Mouse (Mus musculus) Muller cell, postnatal 12 days (primary cell): ENCODE measurements at regions not wholly inside any gene's neighbourhood (a gene's known extent, or its start where the extent isn't known, plus 50 kb on each side); places are given as distances from the start of the nearest gene placed in this dataset.

Experiments used
- DNase-seq: peaks from one replicate; pipeline ENCODE4 v3.0.0-alpha.2; 2015; ENCODE audit errors: inconsistent ontology term

DNA sequence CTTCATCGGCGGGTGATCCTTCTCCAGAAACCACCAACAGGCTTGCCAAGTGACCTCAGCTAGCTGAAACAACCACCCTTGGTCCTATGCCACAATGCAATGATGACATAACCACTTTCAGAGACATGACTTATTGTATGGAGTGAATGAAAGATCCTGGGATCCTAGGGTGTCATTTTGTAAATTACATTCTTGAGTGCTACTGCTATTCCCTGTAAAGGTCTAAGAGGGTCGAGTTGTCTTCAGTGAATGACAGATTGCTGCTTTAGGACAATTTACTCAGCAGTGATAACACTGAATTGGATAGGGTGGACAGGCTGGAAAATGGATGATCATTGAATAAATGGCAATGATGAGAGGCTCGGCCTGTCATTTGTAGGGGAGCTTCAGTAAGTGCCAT, 692.4 kb downstream of the Gm9008 start:
- peak; percentile 37 for DNase-seq

DNA sequence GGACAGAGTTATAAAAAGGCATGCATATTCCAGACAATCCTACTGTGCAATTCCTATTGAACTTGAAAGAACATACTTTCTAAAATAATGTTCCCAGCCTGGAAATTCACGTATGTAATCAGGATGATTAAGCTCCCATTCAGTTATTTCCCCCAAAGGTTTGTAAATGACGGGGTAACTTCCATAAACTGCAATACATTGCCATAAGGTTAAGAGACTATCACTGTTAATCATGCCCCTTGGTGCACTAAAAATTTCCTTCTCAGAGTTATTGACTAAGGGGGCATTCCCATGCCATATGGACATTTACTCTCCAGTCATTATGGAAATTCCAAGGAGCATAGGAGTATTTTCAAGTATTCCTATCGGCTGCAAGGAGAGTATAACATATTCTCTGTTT, 697.6 kb downstream of the Gm9008 start:
- no peak for DNase-seq

- no peak for DNase-seq
Observed at GRCm38 (mm10) chr6:75799546-75799945, 698.0 kb downstream of the Gm9008 start.

DNA sequence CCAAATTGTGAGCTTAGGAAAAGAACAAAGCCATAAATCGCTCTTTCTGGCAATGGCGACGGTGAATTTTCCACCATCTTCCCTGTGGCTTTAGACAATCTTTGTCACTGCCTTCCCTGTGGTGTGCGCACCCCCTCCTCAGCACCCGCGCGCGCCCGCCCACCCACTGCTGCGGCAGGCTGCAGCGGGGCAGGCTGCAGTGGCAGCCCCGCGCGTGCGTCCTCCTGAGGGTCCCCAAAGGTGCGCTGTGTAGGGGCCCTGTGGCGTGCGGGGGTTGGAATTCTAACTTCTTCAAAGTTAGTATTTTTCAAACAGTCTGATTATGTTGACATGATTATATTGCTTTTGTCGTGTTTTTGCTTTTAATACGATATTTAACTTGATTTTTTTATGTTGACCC, 714.9 kb downstream of the Gm9008 start:
- no peak for DNase-seq

DNA sequence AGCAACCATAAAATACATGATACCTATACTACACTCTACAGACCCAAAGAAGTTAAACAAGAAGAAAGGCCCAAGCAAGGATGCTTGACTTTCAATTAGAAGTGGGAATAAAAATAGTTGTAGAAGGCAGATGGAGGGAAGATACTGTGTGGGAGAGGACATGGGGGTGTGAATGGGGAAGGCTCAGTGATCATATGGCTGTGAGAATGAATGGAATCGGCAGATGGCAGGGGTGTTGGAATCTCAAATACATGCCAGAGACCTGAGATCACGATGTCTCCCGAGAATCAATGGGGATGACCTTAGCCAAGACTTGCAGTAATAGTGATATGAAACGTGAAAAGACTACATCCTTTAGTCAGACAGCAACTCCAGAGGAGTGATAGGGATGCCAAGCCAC, 734.5 kb downstream of the Gm9008 start:
- DNase-seq, result no peak

DNA sequence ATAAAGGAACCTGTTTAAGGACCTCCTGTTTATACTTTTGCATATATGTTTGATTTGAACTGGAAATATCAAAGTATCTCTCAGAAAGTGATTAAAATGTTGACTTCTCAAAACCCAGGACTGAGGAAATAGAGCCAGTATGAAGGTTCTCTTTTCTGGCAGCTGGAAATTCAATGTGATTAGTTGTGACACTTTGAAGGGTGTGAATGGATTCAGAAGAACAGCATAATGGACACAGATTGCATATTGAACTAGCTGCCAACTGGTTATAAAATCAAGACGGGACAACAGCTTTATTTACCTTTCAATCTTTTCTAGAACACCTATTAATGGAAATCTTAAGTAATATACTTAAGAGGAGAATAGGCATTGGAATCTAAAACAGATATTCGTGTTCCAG, 741.4 kb downstream of the Gm9008 start:
- DNase-seq, result no peak
